Mouse (Mus musculus): ENCODE measurements around the gene Kcnj3.

- TF ChIP-seq GATA1 (IDR thresholded peaks at IDR 0.05; ENCODE audit: borderline replicate concordance, low read length) = no peak
- no peak for TF ChIP-seq FLI1 (IDR thresholded peaks at IDR 0.05; ENCODE audit: low read length)
Measured at GRCm38 (mm10) chr2:55503390-55504176, 67.8 kb downstream of the Kcnj3 start.
